Mouse (Mus musculus) hindbrain, embryonic 12.5 days (tissue): ENCODE results near the gene Tspear. TPM values are rescaled to one million over a fixed set of nuclear protein-coding genes. Genes with fewer than 3 reads are reported as not detected.
"Not testable (repeated sequence)": the region's sequence is repeated elsewhere in the genome, so short reads cannot be mapped to it uniquely, and the experiment has no call there.

Source experiments
- ATAC-seq: fragments of 200-750 bp; cut with Nextera tagmentation; 2 replicates; pipeline ENCODE4 v1.8.0; 2017; ENCODE audit warnings: moderate TSS enrichment; ENCODE audit not compliant: low FRiP score
- H3K27ac ChIP-seq: fragments of 300-500 bp; sonication (generic); 2 replicates; pipeline ENCODE4 v1.5.1; 2016; ENCODE audit warnings: mild to moderate bottlenecking
- H3K27me3 ChIP-seq: fragments of 300-500 bp; sonication (generic); 2 replicates; pipeline ENCODE4 v1.6.1; 2016; ENCODE audit warnings: mild to moderate bottlenecking
- H3K36me3 ChIP-seq: fragments of 300-500 bp; sonication (generic); 2 replicates; pipeline ENCODE4 v1.6.1; 2016; ENCODE audit warnings: mild to moderate bottlenecking
- H3K4me1 ChIP-seq: fragments of 300-500 bp; sonication (generic); 2 replicates; pipeline ENCODE4 v1.6.1; 2016
- H3K4me2 ChIP-seq: fragments of 300-500 bp; sonication (generic); replicated peaks from 2 replicates; pipeline ENCODE4 v1.6.1; 2016; ENCODE audit warnings: mild to moderate bottlenecking
- H3K4me3 ChIP-seq: fragments of 300-500 bp; sonication (generic); 2 replicates; pipeline ENCODE4 v1.5.1; 2016; ENCODE audit warnings: mild to moderate bottlenecking
- H3K9ac ChIP-seq: fragments of 300-500 bp; sonication (generic); 2 replicates; pipeline ENCODE4 v1.6.1; 2016; ENCODE audit warnings: mild to moderate bottlenecking, moderate library complexity
- H3K9me3 ChIP-seq: fragments of 300-500 bp; sonication (generic); replicated peaks from 2 replicates; pipeline ENCODE4 v1.6.1; 2016; ENCODE audit warnings: mild to moderate bottlenecking
- WGBS: fragments of 180-500 bp; shearing (Covaris S2); methylation state at CpG from one replicate; pipeline ENCODE4 v1.1.7; 2016; 5-methylcytosine and 5-hydroxymethylcytosine counted together
- polyA plus RNA-seq: library from polyadenylated mRNA; unstranded; fragments of >200 nt; fragmentation: Nextera tagmentation; extraction: Ambion mirVana; gene quantifications from 2 replicates; pipeline ENCODE4 v1.2.1, GENCODE M21; 2016

The Tspear gene
- polyA plus RNA-seq, 1 experiment from 2014 or later: 1.2 TPM

DNA sequence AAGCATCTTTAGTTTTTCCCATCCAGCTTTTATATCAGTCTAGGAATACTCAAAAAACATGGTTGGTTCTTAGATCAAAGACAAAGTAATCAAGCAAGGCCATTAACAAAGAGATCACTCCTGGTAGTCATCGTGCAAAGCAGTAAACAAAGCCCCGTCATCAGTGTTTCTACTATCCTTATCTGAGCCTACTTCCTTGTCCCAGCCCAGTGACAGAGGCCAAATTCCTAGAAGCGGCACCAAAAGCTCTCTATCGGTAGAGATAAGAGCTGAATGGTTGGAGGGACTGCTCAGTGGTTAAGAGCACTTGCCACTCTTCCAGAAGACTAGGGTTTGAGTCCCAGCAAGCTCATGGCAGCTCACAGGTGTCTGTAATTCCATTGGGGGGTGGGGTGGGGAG, 14.8 kb upstream of the Tspear start:
- peaks cover 14% of the 10 kb centered on the region for H3K27me3 ChIP-seq
- H3K4me1 ChIP-seq: no peaks in the 10 kb centered on the region
- 88% methylated on average over 4 of the region's 4 CpGs for WGBS
- H3K36me3 ChIP-seq: no peaks in the 10 kb centered on the region
- no peak for ATAC-seq
- H3K27ac ChIP-seq: no peak overlapping the region
- H3K4me2 ChIP-seq: no peak overlapping the region
- H3K4me3 ChIP-seq: no peak overlapping the region
- H3K9me3 ChIP-seq: no peaks in the 10 kb centered on the region
- no peak overlapping the region for H3K9ac ChIP-seq

DNA sequence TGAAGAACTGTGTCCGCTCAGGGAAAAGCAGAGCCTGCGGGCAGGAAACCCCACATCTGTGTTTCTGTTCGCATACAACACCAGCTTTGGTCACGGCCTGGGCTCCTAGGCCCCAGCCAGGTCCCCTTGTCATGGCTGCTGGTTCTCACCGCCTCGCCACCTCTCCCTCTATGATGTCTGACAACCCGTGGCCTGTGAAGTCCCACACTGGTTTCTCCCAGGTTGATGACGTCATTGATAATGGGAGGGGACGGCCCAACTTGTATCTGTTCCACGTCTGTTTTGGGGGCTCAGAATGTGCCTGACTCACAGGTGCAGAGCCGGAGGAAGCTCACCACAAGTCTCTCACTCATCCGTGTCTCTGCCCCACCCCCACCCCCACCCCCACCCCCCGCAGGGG, 12.6 kb upstream of the Tspear start:
- H3K9ac ChIP-seq: no peak overlapping the region
- no peak overlapping the region for H3K4me2 ChIP-seq
- no peak for ATAC-seq
- no peaks in the 10 kb centered on the region for H3K36me3 ChIP-seq
- no peak overlapping the region for H3K27ac ChIP-seq
- peaks cover 37% of the 10 kb centered on the region for H3K27me3 ChIP-seq
- WGBS: 59% methylated on average over 13 of the region's 13 CpGs
- no peaks in the 10 kb centered on the region for H3K9me3 ChIP-seq
- peaks cover 14% of the 10 kb centered on the region for H3K4me1 ChIP-seq
- H3K4me3 ChIP-seq: no peak overlapping the region

DNA sequence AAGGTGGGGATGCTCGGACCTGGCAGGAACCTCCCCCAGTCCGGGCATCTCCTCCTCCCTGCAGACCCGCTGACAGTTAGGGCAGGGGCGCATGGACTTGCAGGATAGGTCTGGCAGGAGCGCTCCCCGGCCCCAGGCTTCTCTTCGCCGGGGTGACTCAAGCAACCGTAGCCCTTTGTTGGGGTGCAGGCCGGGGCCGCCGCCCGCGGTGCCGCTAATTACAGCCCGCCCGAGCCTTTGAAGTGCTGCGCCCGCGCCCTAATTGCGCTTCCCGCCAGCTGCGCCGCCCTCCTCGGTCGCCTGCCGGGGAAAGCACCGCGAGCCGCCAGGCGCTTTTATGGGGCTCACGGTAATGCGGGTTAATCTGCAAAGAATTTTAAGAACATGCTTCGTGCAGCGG, 8.8 kb upstream of the Tspear start:
- ATAC-seq: peak; percentile 64
- Histone ChIP-seq H3K4me1 (peaks cover 14% of the 10 kb centered on the region), H3K4me3 (peak overlapping the region; percentile 28), H3K36me3 (no peaks in the 10 kb centered on the region), H3K4me2 (peak overlapping the region; percentile 62), H3K27me3 (peaks cover 49% of the 10 kb centered on the region), H3K9me3 (no peaks in the 10 kb centered on the region), H3K9ac (peak overlapping the region; percentile 38), H3K27ac (no peak overlapping the region)
- under 1% methylated on average over 29 of the region's 35 CpGs for WGBS

GRCm38 (mm10) chr10:77682994-77683393, 3.4 kb upstream of the Tspear start:
- Histone ChIP-seq H3K4me2 (no peak overlapping the region), H3K9me3 (no peaks in the 10 kb centered on the region), H3K27me3 (peaks cover 59% of the 10 kb centered on the region), H3K9ac (no peak overlapping the region), H3K4me1 (peaks cover 21% of the 10 kb centered on the region), H3K27ac (no peak overlapping the region), H3K36me3 (no peaks in the 10 kb centered on the region), H3K4me3 (no peak overlapping the region)
- WGBS: 78% methylated on average over 7 of the region's 7 CpGs
- ATAC-seq: no peak

GRCm38 (mm10) chr10:77684181-77684580, 2.2 kb upstream of the Tspear start:
- Histone ChIP-seq H3K4me2 (no peak overlapping the region), H3K9me3 (no peaks in the 10 kb centered on the region), H3K27me3 (peaks cover 50% of the 10 kb centered on the region), H3K4me3 (no peak overlapping the region), H3K27ac (no peak overlapping the region), H3K4me1 (peaks cover 17% of the 10 kb centered on the region), H3K9ac (no peak overlapping the region), H3K36me3 (no peaks in the 10 kb centered on the region)
- no peak for ATAC-seq
- 35% methylated on average over 8 of the region's 8 CpGs for WGBS

DNA sequence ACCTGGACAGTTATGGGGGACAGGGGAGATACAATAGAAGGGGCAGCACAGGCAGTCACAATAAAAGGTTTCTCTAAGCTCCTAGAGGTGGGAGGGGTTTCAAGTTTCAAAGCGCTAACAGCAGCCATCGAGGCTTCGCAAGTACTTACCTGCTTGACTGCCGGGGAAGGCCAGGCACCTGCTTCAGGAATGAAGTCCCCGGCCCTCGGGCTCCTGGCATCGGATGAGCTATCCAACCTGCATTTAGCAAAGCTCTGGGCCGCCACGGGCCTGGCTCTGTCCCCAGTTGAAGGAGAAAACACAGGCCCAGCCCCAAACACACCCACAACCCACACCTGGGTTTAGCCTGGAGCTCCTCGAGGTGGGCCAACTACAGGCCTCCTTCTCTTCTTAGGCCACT, 652 bp downstream of the Tspear start:
- no peak for ATAC-seq
- 35% methylated on average over 10 of the region's 10 CpGs for WGBS

GRCm38 (mm10) chr10:77690356-77690807, 4.0 kb downstream of the Tspear start, which contains the start of gene Gm19402:
Gene Gm19402, minus strand, starts transcription at chr10:77690757.
- not testable (repeated sequence) for H3K4me2 ChIP-seq, H3K9ac ChIP-seq, H3K9me3 ChIP-seq, H3K27ac ChIP-seq, ATAC-seq, H3K4me3 ChIP-seq, H3K36me3 ChIP-seq
- 71% methylated on average over 3 of the region's 3 CpGs for WGBS
- H3K27me3 ChIP-seq: peaks cover 38% of the 10 kb centered on the region
- H3K4me1 ChIP-seq: peaks cover 17% of the 10 kb centered on the region

More for the DNA sequence above, 652 bp downstream of the Tspear start:
- Histone ChIP-seq H3K4me3 (no peak overlapping the region), H3K27me3 (peaks cover 46% of the 10 kb centered on the region), H3K36me3 (no peaks in the 10 kb centered on the region), H3K9me3 (no peaks in the 10 kb centered on the region), H3K4me2 (no peak overlapping the region), H3K27ac (no peak overlapping the region), H3K9ac (no peak overlapping the region), H3K4me1 (peaks cover 25% of the 10 kb centered on the region)

GRCm38 (mm10) chr10:77697133-77697532, 10.8 kb downstream of the Tspear start, which contains the start of gene Gm9508:
Gene Gm9508, minus strand, starts transcription at chr10:77697233.
- no peak for ATAC-seq
- no peak within 1 kb of the TSS for H3K27ac ChIP-seq
- no peaks in the 10 kb centered on the region for H3K36me3 ChIP-seq
- H3K4me3 ChIP-seq: no peak within 1 kb of the TSS
- H3K27me3 ChIP-seq: 0 out of 2 replicates have a peak, but pooled peaks cover 5% of the 10 kb centered on the region
- H3K9me3 ChIP-seq: 0 out of 2 replicates have a peak, but pooled peaks cover 3% of the 10 kb centered on the region
- peaks cover 4% of the 10 kb centered on the region for H3K4me1 ChIP-seq
- no peak within 1 kb of the TSS for H3K4me2 ChIP-seq
- 40% methylated on average over 4 of the region's 4 CpGs for WGBS
- H3K9ac ChIP-seq: no peak within 1 kb of the TSS

- no peaks in the 10 kb centered on the region for H3K4me1 ChIP-seq
- no peak within 1 kb of the TSS for H3K27ac ChIP-seq
- H3K27me3 ChIP-seq: no peaks in the 10 kb centered on the region
- ATAC-seq: no peak
- peaks cover 22% of the 10 kb centered on the region for H3K9me3 ChIP-seq
- no peak within 1 kb of the TSS for H3K4me2 ChIP-seq
- 96% methylated on average over 1 of the region's 1 CpGs for WGBS
- no peaks in the 10 kb centered on the region for H3K36me3 ChIP-seq
- no peak within 1 kb of the TSS for H3K9ac ChIP-seq
- no peak within 1 kb of the TSS for H3K4me3 ChIP-seq
These were observed 20.0 kb downstream of the Tspear start, which contains the start of gene Gm10272 for GRCm38 (mm10) chr10:77706326-77706725. Gene Gm10272, plus strand, starts transcription at chr10:77706626.

DNA sequence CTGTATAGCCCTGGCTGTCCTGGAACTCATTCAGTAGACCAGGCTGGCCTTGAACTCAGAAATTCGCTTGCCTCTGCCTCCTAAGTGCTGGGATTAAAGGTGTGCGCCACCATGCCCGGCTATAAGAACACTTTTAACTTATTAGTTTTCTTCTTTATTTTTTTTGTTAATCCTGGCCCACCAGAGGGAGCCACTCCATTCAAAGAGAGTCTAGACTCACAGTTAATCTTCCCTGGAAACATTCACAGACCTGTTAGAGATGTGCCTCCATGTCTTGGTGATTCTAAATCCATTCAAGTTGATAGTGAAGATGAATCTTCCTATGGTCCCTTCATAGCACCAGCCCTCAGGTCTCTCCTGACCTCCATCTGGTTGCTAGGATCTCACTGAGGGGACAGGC, 23.5 kb downstream of the Tspear start:
- peaks cover 12% of the 10 kb centered on the region; the same call in 1 of the 2 replicates for H3K9me3 ChIP-seq
- no peak overlapping the region for H3K4me3 ChIP-seq
- H3K27me3 ChIP-seq: no peaks in the 10 kb centered on the region
- H3K4me1 ChIP-seq: no peaks in the 10 kb centered on the region
- 73% methylated on average over 3 of the region's 3 CpGs for WGBS
- no peak overlapping the region for H3K4me2 ChIP-seq
- ATAC-seq: no peak
- H3K9ac ChIP-seq: no peak overlapping the region
- no peaks in the 10 kb centered on the region for H3K36me3 ChIP-seq
- H3K27ac ChIP-seq: no peak overlapping the region

- H3K27ac ChIP-seq, H3K4me3 ChIP-seq, ATAC-seq, H3K27me3 ChIP-seq, H3K4me1 ChIP-seq, H3K36me3 ChIP-seq, H3K9ac ChIP-seq, H3K4me2 ChIP-seq: not testable (repeated sequence)
- H3K9me3 ChIP-seq: peaks cover 14% of the 10 kb centered on the region; the same call in 1 of the 2 replicates
These were observed 24.8 kb downstream of the Tspear start, which contains the start of gene Gm10024 for GRCm38 (mm10) chr10:77711157-77711556. Gene Gm10024, plus strand, starts transcription at chr10:77711457.

DNA sequence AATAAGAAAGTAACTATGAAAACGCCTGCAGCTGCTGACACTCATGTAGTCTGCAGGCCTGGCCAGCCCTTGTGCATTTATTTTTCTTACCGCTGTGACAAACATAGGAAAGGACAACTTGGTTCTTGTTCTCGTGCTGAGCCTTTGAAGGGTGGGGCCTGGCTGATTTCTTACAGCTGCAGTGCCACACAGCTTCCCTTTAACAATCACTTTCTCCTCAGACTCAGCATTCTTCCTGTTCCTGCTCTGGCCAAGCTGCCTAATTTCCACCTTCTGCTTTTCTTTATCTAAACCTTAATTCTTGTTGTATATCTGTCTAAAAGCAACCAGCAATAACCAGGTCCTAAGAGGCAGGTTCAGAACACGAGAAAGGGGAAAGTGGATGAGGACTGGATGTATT, 27.4 kb downstream of the Tspear start:
- no peak overlapping the region for H3K4me2 ChIP-seq
- H3K4me3 ChIP-seq: no peak overlapping the region
- H3K36me3 ChIP-seq: no peaks in the 10 kb centered on the region
- no peak overlapping the region for H3K27ac ChIP-seq
- H3K9me3 ChIP-seq: 0 out of 2 replicates have a peak, but pooled peaks cover 6% of the 10 kb centered on the region
- no peaks in the 10 kb centered on the region for H3K27me3 ChIP-seq
- H3K9ac ChIP-seq: no peak overlapping the region
- no peaks in the 10 kb centered on the region for H3K4me1 ChIP-seq
- 72% methylated on average over 4 of the region's 4 CpGs for WGBS
- ATAC-seq: no peak

DNA sequence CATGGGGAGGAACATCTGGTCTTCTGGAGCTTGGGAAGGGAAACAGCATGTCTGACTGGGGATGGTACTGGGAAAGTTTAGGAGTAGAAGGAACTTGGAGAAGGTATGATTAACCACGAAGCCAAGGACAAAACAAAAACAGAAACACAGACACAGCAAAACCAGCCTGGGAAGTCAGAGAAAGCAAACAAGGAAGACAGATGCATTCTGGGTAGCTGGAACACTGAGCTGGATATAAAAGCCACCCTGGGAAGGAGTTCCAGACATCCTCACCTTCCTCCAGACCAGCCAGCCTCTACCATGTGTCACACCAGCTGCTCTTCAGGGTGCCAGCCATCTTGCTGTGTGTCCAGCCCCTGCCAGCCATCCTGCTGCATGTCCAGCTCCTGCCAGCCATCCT, 29.1 kb downstream of the Tspear start, which contains the start of gene Gm10142:
Gm10142 (plus strand) TSS at position 301 of the 400 bp plus-strand sequence.
- Histone ChIP-seq H3K36me3 (no peaks in the 10 kb centered on the region), H3K4me1 (no peaks in the 10 kb centered on the region), H3K9ac (no peak within 1 kb of the TSS), H3K27me3 (no peaks in the 10 kb centered on the region), H3K4me2 (no peak within 1 kb of the TSS), H3K27ac (no peak within 1 kb of the TSS), H3K4me3 (no peak within 1 kb of the TSS), H3K9me3 (0 out of 2 replicates have a peak, but pooled peaks cover 6% of the 10 kb centered on the region)
- no peak for ATAC-seq
- 94% methylated on average over 1 of the region's 1 CpGs for WGBS
